Mouse (Mus musculus) heart, adult 2 months (tissue): ENCODE measurements around the gene Gmeb1.

Experiments used
- CTCF ChIP-seq: fragments of 200-600 bp; IDR thresholded peaks from 2 replicates; pipeline ENCODE4 v1.8.1; 2022; ENCODE audit warnings: antibody characterized with exemption, mild to moderate bottlenecking, moderate library complexity
- POLR2A ChIP-seq: fragments of 200-500 bp; IDR thresholded peaks from 2 replicates; pipeline ENCODE4 v1.6.1; 2011; ENCODE audit warnings: mild to moderate bottlenecking, low read depth, low read length, control low read depth; ENCODE audit not compliant: insufficient read depth

DNA sequence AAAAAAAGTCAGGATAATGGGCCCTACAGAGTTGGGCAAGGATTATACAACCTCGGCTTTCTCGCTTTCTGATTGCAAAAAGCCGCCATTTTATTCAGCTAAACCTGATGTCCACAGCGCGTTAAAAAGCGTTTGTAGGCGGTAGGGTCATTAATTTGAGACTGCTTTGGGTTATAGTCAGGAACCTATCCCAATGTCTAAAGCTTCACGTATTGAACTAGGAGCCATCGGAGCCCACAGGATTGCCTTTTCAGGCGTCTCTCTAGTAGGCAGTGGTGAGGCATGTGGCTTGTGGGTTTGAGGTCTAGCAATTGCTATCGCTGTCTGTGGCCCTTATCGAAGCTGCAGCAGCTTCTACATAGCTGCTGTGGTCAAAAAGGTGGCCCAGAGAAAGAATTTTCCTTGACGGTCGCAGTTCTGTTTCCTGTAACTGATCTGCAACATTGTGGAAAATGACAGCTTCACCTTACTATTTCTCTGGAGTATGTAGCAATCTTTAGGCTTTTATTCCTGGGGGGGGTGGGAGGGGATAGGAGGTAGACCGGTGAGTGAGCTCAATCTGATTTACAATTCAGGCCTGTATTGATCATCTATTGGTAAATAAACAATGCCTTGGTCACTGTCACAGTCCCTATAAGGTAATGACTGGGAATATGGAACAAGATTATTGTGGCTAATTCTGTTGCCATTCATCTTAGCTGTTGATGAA is 47.9 kb upstream of the Gmeb1 start:
- TF ChIP-seq POLR2A = no peak
- TF ChIP-seq CTCF = no peak
